Mouse (Mus musculus): ENCODE data around the gene Zfp609.

- no peak for TF ChIP-seq POLR2A (IDR thresholded peaks at IDR 0.05; ENCODE audit: extremely low read depth, insufficient read depth, low read length)
- TF ChIP-seq CTCF (IDR thresholded peaks at IDR 0.05; ENCODE audit: low read depth, low read length): peak; percentile 79
These were observed 161.3 kb downstream of the Zfp609 start for GRCm38 (mm10) chr9:65666042-65666441.
